Mouse (Mus musculus) gastrocnemius, postnatal 4 days (tissue): ENCODE results near the gene Ak5. TPM values are rescaled to one million over a fixed set of nuclear protein-coding genes. Genes with fewer than 3 reads are reported as not detected.

Experiments
- DNase-seq, 2 experiments: peaks; one replicate each; pipeline ENCODE4 v3.0.0; 2021 to 2022; ENCODE audit warnings: low spot score in 2 of 2, mixed read lengths in 2 of 2
- total RNA-seq, 2 experiments: library from RNA; stranded (reverse); gene quantifications; 2 replicates each; pipeline ENCODE4 v1.2.3; 2021

Gene Ak5
- total RNA-seq, 2 experiments from 2014 or later, result 4.0 to 4.5 TPM

- DNase-seq, result no peak
Measured at GRCm38 (mm10) chr3:152521054-152521453, 147.1 kb downstream of the Ak5 start.

GRCm38 (mm10) chr3:152520074-152520473, 148.1 kb downstream of the Ak5 start:
- no peak for DNase-seq

GRCm38 (mm10) chr3:152519556-152519955, 148.6 kb downstream of the Ak5 start:
- DNase-seq, result no peak

GRCm38 (mm10) chr3:152516569-152516968, 151.6 kb downstream of the Ak5 start:
- DNase-seq, result no peak

- no peak for DNase-seq
Measured at GRCm38 (mm10) chr3:152515959-152516358, 152.2 kb downstream of the Ak5 start.

- DNase-seq, result no peak
Measured at GRCm38 (mm10) chr3:152512517-152512916, 155.6 kb downstream of the Ak5 start.

- no peak for DNase-seq
Measured at GRCm38 (mm10) chr3:152509268-152509667, 158.9 kb downstream of the Ak5 start.

GRCm38 (mm10) chr3:152508419-152508993, 159.7 kb downstream of the Ak5 start:
- DNase-seq, result no peak

GRCm38 (mm10) chr3:152507900-152508299, 160.3 kb downstream of the Ak5 start:
- no peak for DNase-seq

GRCm38 (mm10) chr3:152498968-152499696, 169.0 kb downstream of the Ak5 start:
- no peak for DNase-seq

- DNase-seq, result no peak
Measured at GRCm38 (mm10) chr3:152497842-152498241, 170.3 kb downstream of the Ak5 start.

- no peak for DNase-seq
Measured at GRCm38 (mm10) chr3:152497084-152497483, 171.1 kb downstream of the Ak5 start.

- no peak for DNase-seq
Measured at GRCm38 (mm10) chr3:152495415-152495898, 172.7 kb downstream of the Ak5 start.

GRCm38 (mm10) chr3:152494667-152495360, 173.3 kb downstream of the Ak5 start:
- DNase-seq, result no peak

GRCm38 (mm10) chr3:152493813-152494212, 174.3 kb downstream of the Ak5 start:
- DNase-seq, result no peak

- DNase-seq, result no peak
Measured at GRCm38 (mm10) chr3:152492241-152492640, 175.9 kb downstream of the Ak5 start.

GRCm38 (mm10) chr3:152490423-152490822, 177.7 kb downstream of the Ak5 start:
- no peak for DNase-seq

- DNase-seq, result no peak
Measured at GRCm38 (mm10) chr3:152488964-152489363, 179.2 kb downstream of the Ak5 start.

GRCm38 (mm10) chr3:152484206-152484605, 184.0 kb downstream of the Ak5 start:
- DNase-seq, result no peak

- DNase-seq, result no peak
Measured at GRCm38 (mm10) chr3:152483800-152484199, 184.4 kb downstream of the Ak5 start.

GRCm38 (mm10) chr3:152482182-152482581, 186.0 kb downstream of the Ak5 start:
- no peak for DNase-seq

GRCm38 (mm10) chr3:152480336-152480735, 187.8 kb downstream of the Ak5 start:
- no peak for DNase-seq
